Mouse (Mus musculus) cerebellum, postnatal 36 days (tissue): ENCODE measurements at regions not wholly inside any gene's neighbourhood (a gene's known extent, or its start where the extent isn't known, plus 50 kb on each side); places are given as distances from the start of the nearest gene placed in this dataset.

Source experiments
- DNase-seq, 2 experiments: peaks; one replicate each; pipeline ENCODE4 v3.0.0; 2021 to 2022; ENCODE audit warnings: mixed read lengths in 2 of 2

DNA sequence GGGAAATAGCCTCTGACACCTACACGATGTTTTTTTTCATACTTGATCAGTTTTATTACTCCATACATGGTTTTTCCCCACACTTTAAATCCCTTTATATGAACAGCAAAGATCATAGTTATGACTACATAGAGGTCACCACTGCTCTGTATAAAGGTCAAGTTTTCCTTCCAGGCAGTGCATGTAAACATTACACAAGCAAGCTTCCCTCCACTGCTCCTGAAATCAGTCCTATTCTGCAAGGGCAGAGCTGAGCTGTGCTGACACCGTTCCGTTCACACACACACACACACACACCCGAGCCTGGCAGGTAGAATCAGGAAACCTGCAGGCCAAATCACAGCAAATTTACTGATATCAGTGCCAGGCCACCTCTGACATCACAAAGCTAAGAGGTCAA, 74.1 kb upstream of the Mgmt start:
- no peak for DNase-seq

DNA sequence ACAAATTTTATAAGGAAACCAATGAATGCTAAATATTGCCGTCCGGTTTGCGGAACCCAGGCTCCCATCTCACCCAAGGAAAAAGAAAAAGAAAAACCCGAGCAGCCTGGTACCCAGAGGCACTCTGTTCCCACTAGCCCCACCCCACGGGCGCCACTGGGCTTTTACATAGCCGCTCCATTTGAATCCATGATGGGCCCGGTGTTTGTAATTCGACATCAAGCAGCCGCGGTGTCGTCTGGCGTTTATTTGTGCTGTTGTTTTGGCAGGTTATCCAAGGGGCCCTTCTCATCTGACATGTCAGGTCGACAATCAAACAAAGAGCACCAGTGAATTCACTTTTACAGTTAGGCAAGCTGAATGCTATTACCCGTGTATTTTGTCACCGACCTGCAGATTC, 68.8 kb upstream of the Mgmt start:
- DNase-seq = no peak

DNA sequence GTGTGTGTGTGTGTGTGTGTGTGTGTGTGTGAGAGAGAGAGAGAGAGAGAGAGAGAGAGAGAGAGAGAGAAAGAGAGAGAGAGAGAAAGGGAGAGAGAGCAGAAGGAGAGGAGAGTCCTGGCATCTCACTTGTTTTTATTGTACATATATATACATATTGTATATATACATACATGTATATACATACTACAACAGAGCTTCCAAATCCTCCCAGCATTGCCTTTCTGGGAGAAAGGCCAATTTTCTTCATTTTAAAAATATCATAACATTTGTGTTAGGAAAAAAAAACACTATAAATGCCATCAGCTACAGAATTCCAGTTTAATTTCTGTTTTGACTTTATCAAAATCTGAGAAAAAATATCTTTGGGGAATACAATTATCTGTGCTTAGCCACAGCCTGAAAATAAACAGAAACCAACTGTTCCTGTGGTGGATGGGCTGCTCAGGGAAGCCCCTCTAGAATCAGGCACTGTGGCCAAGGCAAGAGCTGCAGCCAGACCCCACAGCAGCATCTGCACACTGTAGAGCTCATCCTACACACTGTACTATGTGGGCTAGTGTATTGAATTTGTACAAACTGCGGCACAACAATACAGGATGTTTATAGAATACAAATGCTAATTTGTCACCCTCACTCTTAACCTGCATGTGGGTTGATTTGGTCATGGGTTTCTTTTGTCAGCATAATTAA, 64.6 kb upstream of the Mgmt start:
- no peak for DNase-seq

DNA sequence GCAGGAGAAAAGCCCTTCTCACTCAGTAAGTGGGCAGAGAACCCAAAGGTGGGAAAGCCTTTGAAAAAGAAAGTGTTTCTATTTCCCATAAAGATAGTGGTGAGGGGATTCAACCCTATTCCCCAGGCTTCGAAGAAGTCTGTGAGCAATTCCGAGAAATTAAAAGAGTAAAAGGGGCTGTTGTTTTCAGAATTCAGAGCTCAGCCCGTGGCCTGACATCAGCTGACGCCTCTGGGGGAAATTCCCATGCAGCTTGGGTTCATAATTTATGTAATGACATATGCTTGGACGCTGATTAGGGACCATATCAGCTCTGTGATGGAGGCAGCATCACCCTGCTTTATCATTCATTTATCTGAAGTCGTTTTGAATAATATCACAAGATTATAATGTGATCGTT, 62.0 kb upstream of the Mgmt start:
- no peak for DNase-seq

DNA sequence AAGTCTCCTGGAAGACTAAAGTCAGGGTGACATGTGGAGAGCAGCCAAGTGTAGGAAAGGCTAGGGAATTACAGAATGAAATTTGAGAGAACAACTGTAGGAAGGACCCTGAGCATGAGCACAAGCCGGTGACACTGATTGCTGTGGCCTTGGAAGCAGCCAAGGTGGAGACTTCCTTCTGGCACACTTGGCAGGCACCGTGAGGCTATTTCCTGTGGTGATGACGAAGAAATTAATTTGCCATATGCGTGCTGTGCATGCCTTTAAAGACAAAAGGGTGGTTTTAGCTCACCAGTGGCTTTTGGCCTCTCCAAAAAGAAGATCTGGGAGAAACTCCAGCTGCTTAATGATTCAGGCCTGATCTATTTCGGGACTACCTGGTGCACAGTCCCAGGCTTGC, 55.4 kb upstream of the Mgmt start:
- peak in 1 of 2 experiments; percentile 7 for DNase-seq

DNA sequence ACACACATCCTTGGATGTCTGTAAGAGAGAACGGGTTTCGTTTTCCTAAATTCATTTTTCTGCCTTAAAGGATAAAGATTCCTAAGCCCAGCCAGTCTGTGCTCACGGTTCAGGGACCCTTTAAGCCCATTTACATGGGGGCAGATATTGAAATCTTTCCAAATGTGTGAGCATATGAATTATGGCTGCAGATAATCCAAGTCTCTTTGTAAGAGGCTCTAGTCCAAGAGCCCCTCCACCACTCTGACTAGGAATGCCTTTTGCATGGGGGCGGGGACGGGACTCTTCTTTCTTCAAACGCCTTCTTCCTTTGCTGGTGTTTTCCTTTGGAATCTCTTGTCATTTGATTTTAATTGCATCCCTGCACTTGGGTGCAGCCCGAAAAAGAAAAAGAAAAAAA, 54.2 kb upstream of the Mgmt start:
- DNase-seq = no peak

DNA sequence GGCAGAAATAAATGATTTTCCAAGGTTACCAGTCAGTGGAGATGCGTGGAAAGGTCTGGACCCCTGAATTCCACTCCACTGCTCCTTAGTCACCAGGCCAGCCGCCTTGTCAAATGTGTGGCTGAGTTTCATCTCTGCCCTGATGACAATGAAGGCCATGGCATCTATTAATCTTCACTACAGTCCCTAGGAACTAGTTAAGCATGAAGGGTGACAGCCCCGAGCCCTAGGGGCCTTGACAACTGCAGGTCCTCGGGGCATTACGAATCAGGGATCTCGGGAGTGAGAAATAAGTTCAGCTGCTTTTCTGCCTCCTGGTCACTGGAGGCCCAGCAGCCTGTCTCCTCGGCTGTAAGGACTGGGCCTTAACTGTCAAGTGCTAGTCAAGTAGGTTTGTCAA, 51.7 kb upstream of the Mgmt start:
- no peak for DNase-seq

DNA sequence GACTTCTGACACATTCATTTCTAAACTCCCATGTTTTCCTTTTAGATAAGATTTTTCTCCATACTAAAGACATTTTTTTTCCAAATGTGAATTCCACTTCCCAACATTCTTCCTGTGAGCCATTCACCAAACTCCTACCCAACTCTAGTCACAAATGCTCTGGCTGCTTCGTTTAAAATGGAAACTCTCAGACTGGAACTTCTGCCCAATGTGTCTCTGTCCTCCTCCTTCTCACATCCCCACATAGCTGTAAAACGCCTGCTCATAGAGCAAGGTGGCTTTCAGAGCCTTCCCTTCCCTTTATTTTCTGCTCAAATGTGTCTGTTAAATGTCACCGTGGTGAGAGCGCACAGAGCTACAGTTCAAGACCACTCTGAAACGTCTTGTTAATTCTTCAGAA, 50.1 kb upstream of the Mgmt start:
- no peak for DNase-seq
